Mouse (Mus musculus): ENCODE data around the gene Olfr312.

Gene Olfr312

DNA sequence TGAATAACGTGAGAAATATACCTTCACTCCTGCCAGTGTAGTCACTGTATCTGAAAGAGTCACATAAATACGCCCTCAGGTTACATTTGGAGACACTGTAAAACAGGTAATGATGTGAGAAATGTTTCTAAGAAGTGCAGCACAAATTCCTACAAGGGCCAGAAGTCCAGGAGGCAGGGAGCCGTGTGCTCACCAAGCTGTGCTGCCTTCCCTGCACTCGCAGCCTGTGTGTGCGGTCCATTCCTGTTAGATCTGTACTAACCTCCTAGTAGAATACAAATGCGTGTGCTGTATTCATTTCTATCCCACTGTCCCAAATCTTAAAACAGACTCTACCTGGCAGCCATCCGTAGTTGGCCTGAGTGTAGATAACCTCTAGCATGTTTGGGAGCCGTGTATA lies 31.7 kb downstream of the Olfr312 start:
- DNase-seq (ENCODE audit: inconsistent ontology term) = no peak

GRCm38 (mm10) chr11:58867039-58867953 lies 38.3 kb downstream of the Olfr312 start, which contains the start of gene 2810021J22Rik:
Gene 2810021J22Rik (plus strand): TSS chr11:58867216.
- DNase-seq (ENCODE audit: inconsistent ontology term) = peak; percentile 69

DNA sequence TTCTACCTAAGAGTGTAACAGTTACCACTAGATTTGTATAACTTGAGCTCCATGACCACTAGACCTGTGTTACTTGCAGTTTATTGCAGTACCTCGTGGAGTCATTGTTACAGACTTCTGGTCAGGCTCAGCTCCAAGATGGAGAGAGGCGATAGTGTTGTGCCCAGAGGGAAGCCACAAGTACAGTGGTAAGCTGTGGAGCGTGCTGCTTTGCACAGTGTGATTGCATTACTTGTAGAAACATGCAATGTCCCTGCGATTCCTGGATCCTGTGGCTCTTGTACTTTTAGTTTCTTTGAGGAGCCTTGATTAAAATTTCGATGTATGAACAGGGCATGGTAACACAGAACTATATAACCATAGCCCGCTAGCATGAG lies 38.9 kb downstream of the Olfr312 start:
- no peak for DNase-seq (ENCODE audit: inconsistent ontology term)

DNA sequence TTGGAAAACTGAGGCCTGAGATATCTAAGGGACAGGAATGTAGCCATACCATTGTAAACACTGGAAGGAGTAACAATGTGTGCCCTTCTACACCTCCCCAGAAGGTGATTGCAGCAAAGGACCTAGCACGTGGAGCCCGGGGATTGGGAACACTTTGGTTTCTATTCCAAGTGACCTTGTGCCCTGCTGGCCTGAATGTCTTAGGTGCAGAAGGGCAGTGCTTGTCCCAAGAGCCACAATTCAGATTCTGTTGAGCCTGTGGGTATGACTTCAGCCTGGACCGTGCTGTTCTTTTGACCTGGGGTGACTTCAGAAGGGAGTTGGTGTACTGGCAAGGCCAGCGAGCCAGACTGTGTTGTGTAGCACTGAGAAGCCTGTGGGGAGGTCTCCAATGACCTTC lies 41.9 kb downstream of the Olfr312 start:
- DNase-seq (ENCODE audit: inconsistent ontology term) = no peak

- DNase-seq (ENCODE audit: inconsistent ontology term) = no peak
Measured at GRCm38 (mm10) chr11:58883756-58884155, 54.7 kb downstream of the Olfr312 start.

Measured in Muller cell, postnatal 12 days (primary cell).